In genomic region chr5:35975681-35976080, GRCm38 (mm10) we compare ENCODE assay signal across 9 mouse cellular contexts.
DNase-seq lines count a peak whose midpoint lies in the region; ATAC-seq and TF ChIP-seq lines count a peak whose summit lies in the region.
"Had no signal": no experiment of that assay in that cellular context is flagged by ENCODE, and none has a peak within 500 bp of the region (broad histone marks: within the 10 kb centered on the region; RNA-seq: fewer than 3 reads in every experiment).

No protein-coding gene starts in this region.

- 18% methylated on average over 5 of the region's 5 CpGs for WGBS in forebrain, embryonic 16.5 days
- 11% methylated on average over 5 of the region's 5 CpGs for WGBS in intestine, embryonic 16.5 days
- 11% methylated on average over 5 of the region's 5 CpGs for WGBS in lung, embryonic 16.5 days

- H3K9ac ChIP-seq in ES-E14 (ENCODE audit: insufficient read depth, low read depth, low read length, poor library complexity, severe bottlenecking), result no peak overlapping the region
- no peak overlapping the region for H3K9ac ChIP-seq in forebrain, embryonic 16.5 days (replicated peaks; ENCODE audit: low read depth, low read length)
- no peak overlapping the region for H3K9ac ChIP-seq in intestine, embryonic 16.5 days (ENCODE audit: low read depth, low read length)
- H3K9ac ChIP-seq in lung, embryonic 16.5 days (ENCODE audit: low read length), result no peak overlapping the region
- H3K9ac ChIP-seq: stomach, embryonic 15.5 days had no signal

- no peak overlapping the region for H3K4me3 ChIP-seq in ES-E14 (ENCODE audit: insufficient read depth in 1 of 2, low read depth in 1 of 2, low read length in 2 of 2, poor library complexity in 1 of 2, severe bottlenecking in 1 of 2)
- H3K4me3 ChIP-seq in forebrain, embryonic 16.5 days (replicated peaks; ENCODE audit: low read length), result no peak overlapping the region
- no peak overlapping the region for H3K4me3 ChIP-seq in intestine, embryonic 16.5 days (ENCODE audit: low read length)
- no peak overlapping the region for H3K4me3 ChIP-seq in lung, embryonic 16.5 days (ENCODE audit: low read length)
- H3K4me3 ChIP-seq: stomach, embryonic 15.5 days had no signal

- H3K27me3 ChIP-seq in forebrain, embryonic 16.5 days (replicated peaks; ENCODE audit: control insufficient read depth, insufficient read depth, low read length), result no peaks in the 10 kb centered on the region
- no peaks in the 10 kb centered on the region for H3K27me3 ChIP-seq in intestine, embryonic 16.5 days (replicated peaks; ENCODE audit: control insufficient read depth, insufficient read depth, low read length)
- H3K27me3 ChIP-seq in lung, embryonic 16.5 days (ENCODE audit: control insufficient read depth, insufficient read depth, low read depth, low read length), result no peaks in the 10 kb centered on the region
- H3K27me3 ChIP-seq: stomach, embryonic 15.5 days had no signal

- H3K27ac ChIP-seq in ES-E14 (ENCODE audit: insufficient read depth, low read depth, low read length, poor library complexity, severe bottlenecking), result no peak overlapping the region
- H3K27ac ChIP-seq in forebrain, embryonic 16.5 days (ENCODE audit: low read length), result no peak overlapping the region
- no peak overlapping the region for H3K27ac ChIP-seq in intestine, embryonic 16.5 days (ENCODE audit: low read length)
- no peak overlapping the region for H3K27ac ChIP-seq in lung, embryonic 16.5 days (ENCODE audit: low read length)
- H3K27ac ChIP-seq: stomach, embryonic 15.5 days had no signal

- H3K9me3 ChIP-seq in ES-E14 (ENCODE audit: control insufficient read depth, insufficient read depth, low read depth, low read length), result no peaks in the 10 kb centered on the region
- H3K9me3 ChIP-seq in forebrain, embryonic 16.5 days (ENCODE audit: control insufficient read depth, low read length), result no peaks in the 10 kb centered on the region
- H3K9me3 ChIP-seq in intestine, embryonic 16.5 days (ENCODE audit: control insufficient read depth, low read length), result no peaks in the 10 kb centered on the region
- H3K9me3 ChIP-seq in lung, embryonic 16.5 days (ENCODE audit: control insufficient read depth, low read length), result no peaks in the 10 kb centered on the region
- H3K9me3 ChIP-seq: stomach, embryonic 15.5 days had no signal

- H3K4me2 ChIP-seq in forebrain, embryonic 16.5 days (ENCODE audit: low read length), result no peak overlapping the region
- H3K4me2 ChIP-seq in intestine, embryonic 16.5 days (ENCODE audit: low read depth, low read length), result no peak overlapping the region
- no peak overlapping the region for H3K4me2 ChIP-seq in lung, embryonic 16.5 days (ENCODE audit: low read depth, low read length)
- H3K4me2 ChIP-seq: stomach, embryonic 15.5 days had no signal

- peaks cover 8% of the 10 kb centered on the region; the same call in 1 of the 2 replicates for H3K36me3 ChIP-seq in ES-E14 (ENCODE audit: control insufficient read depth, insufficient read depth, low read length, poor library complexity, severe bottlenecking)
- peaks cover 20% of the 10 kb centered on the region for H3K36me3 ChIP-seq in forebrain, embryonic 16.5 days (ENCODE audit: control insufficient read depth, insufficient read depth)
- H3K36me3 ChIP-seq in intestine, embryonic 16.5 days (ENCODE audit: control insufficient read depth, insufficient read depth, low read length), result no peaks in the 10 kb centered on the region
- peaks cover 25% of the 10 kb centered on the region for H3K36me3 ChIP-seq in lung, embryonic 16.5 days (ENCODE audit: control insufficient read depth, insufficient read depth, low read length)

- DNase-seq in 416B (ENCODE audit: low read depth) (peak; percentile 53), ES-E14 (ENCODE audit: low read depth, low spot score) (peak; percentile 45)
- DNase-seq in cerebellum, adult 11-12 months, result peak; percentile 38
- peak; percentile 49 for DNase-seq in retina, postnatal 7 days (ENCODE audit: low read depth, low spot score)
- DNase-seq in urinary bladder, postnatal 10 days (ENCODE audit: low spot score), result peak; percentile 30

- H3K4me1 ChIP-seq in ES-E14 (ENCODE audit: control insufficient read depth in 2 of 2, insufficient read depth in 2 of 2, low read length in 2 of 2, poor library complexity in 1 of 2), result no peaks in the 10 kb centered on the region
- peaks cover 3% of the 10 kb centered on the region; the same call in 1 of the 2 replicates for H3K4me1 ChIP-seq in forebrain, embryonic 16.5 days (replicated peaks; ENCODE audit: control insufficient read depth, insufficient read depth, low read length)
- H3K4me1 ChIP-seq in intestine, embryonic 16.5 days (ENCODE audit: control insufficient read depth, insufficient read depth, low read length), result peaks cover 16% of the 10 kb centered on the region
- H3K4me1 ChIP-seq in lung, embryonic 16.5 days (replicated peaks; ENCODE audit: control insufficient read depth, insufficient read depth, low read length), result peaks cover 22% of the 10 kb centered on the region

- in situ Hi-C loops in ES-E14 (cut with MboI; ENCODE audit: low sequenced_read_pairs in 2 of 2, unreplicated experiment in 2 of 2), result no loop called here

- peak; percentile 77 for ATAC-seq in forebrain, embryonic 16.5 days
- 0 out of 2 replicates have a peak, but pooled peaks have one; percentile 49 for ATAC-seq in intestine, embryonic 16.5 days
- peak; percentile 51; the same call in 1 of the 2 replicates for ATAC-seq in lung, embryonic 16.5 days (ENCODE audit: low read depth)

TF ChIP-seq in ES-E14, 5 proteins besides CTCF, POLR2A, EP300 and RAD21:
- no peak for TF ChIP-seq HCFC1 (IDR thresholded peaks at IDR 0.05; ENCODE audit: borderline replicate concordance, insufficient read depth, low read length)
- TF ChIP-seq ZC3H11A (IDR thresholded peaks at IDR 0.05; ENCODE audit: borderline replicate concordance, low read depth, low read length), result peak; percentile 49; the same call in 1 of the 2 replicates
